Mouse (Mus musculus) cerebellum, adult 2 months (tissue): Measurements from ENCODE around the gene Ctf2.

Experiments used
- CTCF ChIP-seq: fragments of 200-500 bp; IDR thresholded peaks from 2 replicates; pipeline ENCODE4 v1.5.1; 2011; ENCODE audit warnings: low read depth, mild to moderate bottlenecking, control low read depth, low read length, moderate library complexity, borderline replicate concordance; ENCODE audit not compliant: insufficient read depth
- POLR2A ChIP-seq: fragments of 200-500 bp; IDR thresholded peaks from 2 replicates; pipeline ENCODE4 v1.6.1; 2011; ENCODE audit warnings: low read length, control low read depth, borderline replicate concordance; ENCODE audit not compliant: insufficient read depth

DNA sequence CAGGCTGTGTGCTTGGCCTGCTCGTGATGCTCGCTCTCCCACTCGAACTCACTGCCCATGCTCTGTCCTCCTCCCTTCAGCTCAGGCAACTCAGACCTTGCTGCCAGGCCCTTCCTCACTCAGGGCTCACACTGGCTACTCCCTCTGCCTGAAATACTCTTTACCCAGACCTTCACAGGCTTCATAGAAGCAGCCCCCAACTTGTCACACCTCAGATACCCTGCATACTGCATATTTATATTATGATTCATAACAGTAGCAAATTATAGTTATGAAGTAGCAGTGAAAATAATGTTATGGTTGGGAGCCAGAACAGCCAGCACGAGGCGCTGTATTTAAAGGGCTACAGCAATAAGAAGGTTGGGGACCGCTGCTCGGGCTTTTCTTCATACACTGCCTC lies 43.0 kb downstream of the Ctf2 start:
- no peak for TF ChIP-seq CTCF
- TF ChIP-seq POLR2A = no peak
